Mouse (Mus musculus): Measurements from ENCODE around the gene Npy5r.

Gene Npy5r

DNA sequence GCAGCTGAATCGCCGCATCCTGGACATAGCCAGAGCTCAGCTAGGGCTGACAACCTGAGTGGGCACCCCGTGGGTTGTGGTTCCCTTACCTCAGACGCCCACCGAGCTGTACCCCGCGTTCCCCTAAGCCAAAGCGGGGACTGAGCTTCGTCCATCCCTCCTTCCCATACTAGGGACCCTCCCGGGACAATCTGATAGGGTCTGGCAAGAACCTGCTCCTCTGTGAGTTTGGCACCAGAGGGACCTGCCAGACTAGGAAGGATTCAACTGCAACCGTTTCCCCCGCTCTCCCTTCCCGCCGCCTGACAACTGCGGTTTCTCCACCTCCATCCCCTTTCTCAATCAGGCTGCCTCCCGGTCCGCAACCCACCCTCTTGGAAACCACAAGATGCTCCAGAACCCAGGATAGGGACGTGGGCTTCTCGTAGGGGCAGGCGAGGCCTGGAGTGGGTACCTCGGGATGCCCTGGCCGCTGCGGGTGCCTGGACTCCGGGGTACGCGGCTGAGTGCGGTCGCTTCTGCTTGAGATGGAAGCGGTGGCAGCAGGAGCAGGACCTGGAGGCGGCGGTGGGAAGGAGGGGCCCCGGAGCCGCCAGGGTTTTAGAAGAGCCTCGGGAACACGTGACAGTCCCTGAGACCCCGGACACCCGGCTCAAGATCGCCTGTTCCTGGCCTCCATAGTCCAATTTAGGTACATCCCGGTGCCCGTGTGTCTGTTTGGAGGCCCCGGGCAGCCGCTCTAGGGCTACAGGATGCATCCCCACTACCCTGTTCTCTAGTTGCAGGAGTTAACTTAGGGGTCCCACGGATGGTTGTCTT, at the start of gene Npy5r:
Gene Npy5r, minus strand, starts transcription at position 618 of the 819 bp plus-strand sequence.
- peak; percentile 46 to 52 for DNase-seq

DNA sequence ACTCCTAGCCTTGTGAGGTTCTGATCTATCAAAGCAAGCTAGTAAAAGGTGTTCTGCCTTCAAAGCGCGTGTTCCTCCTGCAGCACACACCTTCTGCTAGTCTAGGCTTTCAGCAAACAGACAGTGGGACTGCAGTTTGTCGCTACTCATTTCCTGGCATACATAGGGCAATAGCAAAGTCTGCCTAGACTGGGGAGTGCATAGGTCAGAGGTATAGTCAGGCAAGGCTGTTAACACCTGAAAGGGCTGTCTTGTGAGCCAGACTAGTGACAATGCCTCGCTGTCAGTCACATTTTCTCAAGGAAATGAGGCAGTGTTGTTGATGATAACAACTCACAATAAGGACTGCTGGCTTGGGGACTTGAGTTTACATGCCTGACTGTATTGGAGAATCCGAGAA, 44.0 kb upstream of the Npy5r start:
- no peak for DNase-seq

DNA sequence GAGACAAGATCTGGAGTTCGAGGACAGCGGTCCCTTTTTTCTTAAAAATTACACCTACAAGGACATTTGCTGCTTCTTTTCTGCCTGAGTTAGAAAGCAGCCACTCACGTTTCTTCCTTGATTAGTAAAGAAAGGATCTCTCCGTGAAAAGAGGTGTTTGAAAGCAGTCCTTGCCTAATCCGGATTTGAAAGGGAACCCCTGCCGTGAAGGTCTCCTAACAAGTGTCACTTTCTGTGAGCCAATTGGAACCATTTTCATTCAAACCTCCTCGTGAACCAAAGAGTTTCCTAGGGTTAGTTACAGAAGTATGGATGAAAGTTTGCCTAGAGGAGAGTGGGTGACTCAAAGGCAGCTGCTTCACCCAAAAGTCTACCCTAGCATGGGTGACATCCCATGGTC, 41.5 kb upstream of the Npy5r start:
- DNase-seq = no peak

DNA sequence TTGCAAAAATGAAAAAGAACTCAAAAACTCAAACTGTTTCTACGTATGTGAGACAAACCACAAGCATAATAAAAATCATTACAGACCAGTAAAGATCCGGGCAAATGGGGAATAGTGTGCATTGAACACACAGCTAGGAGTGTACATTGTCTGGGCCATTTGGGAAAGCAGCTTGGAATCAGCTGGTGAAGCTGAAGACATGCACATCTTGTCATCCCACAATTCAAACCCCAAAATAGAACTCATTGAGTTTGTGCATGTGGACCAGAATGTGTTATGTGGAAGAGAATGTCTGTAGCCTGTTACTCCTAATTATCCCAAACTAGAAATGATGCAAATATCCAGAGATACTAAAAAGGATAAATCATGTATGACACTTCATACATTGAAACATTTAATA, 34.9 kb upstream of the Npy5r start:
- DNase-seq = no peak

DNA sequence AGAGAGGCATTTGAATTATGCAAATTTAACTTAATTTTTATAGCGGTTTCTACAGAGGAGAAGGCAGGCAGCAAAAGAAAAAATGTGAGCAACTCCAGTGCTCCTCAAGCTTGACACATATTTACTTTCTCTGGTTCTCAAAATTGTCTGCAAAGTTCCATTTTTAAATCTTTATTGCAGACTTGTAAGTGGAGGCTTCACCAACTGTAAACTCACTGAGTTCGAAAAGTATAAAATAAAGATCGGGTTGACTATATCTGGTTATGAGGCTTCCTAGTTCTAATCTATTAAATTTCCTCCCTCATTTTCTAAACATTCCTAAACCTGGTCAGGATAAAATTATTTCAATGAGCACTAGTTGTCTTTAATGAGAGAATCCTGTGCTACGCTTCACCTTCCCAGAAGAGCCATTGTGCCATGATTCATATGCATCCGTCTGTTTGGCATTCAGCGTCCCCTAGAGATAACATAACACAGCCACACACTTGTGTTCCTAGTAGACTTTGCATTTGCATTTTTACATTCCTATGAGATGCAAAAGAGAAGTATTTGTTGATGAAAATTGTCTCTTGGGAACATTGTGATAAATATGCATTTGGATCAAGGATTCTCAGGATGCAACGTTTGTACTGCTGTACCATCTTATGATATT, 26.5 kb upstream of the Npy5r start:
- no peak for DNase-seq

DNA sequence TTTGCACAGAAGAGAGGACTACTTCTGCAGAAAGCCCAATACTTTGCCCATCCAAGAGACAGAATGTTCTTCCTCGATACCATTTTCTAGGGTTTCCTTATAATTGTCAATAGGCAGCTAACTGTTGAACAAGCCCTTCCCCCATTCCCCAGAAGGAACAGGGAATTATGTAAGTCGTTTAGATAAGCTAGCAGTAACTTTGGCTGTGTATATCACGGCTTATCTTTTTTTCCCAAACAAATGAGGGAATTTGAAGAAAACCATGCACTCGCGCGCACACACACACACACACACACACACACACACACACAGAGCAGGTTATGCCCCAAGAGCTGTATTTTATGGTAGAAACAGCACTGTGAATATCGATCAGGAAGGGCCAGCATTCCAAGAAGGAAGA, 10.9 kb upstream of the Npy5r start:
- DNase-seq = no peak

DNA sequence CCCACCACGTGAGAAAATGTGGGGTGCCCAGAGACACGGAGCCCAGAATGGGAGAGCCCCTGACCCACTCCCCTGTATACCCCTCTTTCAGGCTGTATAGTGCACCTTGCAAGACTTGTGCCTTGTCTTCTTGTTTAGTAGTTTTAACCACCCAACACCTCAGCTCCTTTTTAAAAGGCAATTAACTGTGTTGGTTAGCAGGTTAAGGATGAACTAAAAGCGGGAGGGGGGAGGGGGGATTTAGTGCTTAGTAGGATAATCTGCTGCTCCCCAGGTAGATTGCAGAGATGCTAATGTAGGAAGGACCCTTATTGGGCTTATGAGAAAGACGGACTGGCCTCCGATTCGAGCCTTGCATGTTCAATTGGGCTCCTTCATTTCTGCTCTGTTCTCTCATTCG, 10.1 kb upstream of the Npy5r start:
- no peak for DNase-seq

DNA sequence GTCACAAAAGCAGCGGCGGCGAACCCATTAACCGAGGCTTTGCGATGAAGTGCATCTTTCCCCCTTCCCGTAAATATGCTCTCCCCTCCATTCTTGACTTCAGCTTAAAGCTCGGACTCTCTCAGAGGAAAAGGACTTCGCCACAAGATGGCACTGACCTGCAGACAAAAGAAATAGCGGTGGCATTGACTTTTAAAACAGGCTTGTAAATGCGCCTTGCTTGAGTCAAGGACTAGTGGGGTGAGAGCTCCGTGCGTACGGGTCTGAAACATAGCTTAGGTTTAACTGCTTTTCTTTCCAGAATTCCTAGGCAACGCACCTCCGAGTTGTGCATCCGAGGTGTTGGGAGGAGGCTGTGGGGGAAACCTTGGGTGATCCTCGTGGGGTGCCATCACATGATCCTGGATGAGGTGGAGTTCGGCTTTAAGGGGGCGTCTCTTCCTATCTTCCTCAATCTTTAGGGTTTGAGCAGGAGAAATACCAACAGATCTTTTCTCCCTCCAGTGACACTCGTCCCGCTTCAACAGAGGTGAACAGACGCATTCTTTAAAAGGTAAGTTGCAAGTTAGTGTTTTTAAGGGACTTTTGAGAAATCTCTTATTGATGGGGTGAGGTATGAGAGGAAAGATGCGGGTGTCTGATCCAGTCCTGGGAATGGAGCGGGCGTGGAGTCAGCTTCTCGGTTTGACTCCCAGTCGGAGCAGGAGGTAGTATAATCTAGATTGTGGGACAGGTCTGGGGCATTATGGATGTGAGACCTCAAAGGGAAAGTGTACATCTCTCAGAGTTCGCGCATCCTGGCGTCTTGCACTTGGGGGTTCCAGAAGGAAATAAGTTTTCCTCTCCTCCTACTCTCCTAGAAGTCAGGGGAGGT, 9.3 kb upstream of the Npy5r start, which contains the start of gene Npy1r:
Gene Npy1r, plus strand, starts transcription at position 223 of the 874 bp plus-strand sequence.
- DNase-seq = peak; percentile 66 to 70

DNA sequence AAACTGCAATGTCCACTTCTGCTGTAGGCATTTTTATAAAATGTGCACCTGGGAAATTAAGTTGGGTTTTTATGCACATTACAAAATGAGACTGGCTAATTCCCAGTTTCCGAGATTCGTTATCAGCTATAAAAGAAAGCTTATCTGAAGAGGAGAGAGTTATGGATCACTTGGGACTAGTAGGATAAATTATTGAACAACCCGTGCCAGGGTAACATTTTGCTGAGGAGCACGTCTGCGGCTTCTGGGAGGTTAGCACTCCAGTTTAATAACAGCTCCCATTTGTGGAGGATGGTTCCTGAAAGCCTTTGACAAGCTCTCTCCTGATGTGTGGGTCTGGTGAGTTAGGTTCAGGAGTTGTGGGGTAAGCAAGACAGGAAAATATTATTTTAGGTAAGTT, 2.5 kb upstream of the Npy5r start:
- no peak for DNase-seq

DNA sequence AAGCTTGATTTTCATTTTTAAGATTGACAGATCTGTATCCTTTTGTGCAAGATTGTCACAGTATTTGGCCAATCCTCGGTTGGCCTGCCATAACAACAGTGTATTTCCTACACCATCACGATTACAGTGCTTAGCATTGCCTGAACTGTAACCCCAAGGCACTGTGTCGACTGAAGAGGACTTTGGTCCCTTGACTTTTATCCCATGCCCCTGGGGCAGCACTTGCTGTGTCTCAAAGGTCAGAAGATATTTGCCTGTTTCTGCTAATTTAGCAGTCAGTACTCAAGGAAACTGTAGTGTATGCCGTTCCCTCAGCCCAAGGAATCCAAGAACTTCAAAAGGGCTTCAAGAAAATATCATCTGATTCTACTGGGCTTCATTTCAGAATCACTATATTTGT, 871 bp upstream of the Npy5r start:
- DNase-seq = no peak

DNA sequence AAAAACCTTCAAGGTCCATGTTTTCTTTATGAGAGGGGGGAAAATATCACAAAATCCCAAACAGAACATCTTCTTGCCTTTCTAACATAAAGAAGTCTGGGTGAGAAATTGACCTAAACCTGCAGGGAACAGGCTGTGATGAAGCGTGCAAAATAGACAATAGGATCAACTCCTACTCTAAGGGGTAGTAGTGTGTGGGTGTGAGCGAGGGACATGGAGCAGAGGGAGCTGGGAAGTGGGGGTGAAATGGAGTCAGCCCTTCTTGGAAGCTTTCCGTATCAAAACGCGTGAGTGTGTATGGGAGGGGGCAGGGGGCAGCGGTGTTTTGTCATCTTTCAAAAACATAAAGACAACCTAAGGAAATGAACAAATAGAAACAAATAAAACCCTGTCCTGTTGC, 467 bp upstream of the Npy5r start:
- no peak for DNase-seq

DNA sequence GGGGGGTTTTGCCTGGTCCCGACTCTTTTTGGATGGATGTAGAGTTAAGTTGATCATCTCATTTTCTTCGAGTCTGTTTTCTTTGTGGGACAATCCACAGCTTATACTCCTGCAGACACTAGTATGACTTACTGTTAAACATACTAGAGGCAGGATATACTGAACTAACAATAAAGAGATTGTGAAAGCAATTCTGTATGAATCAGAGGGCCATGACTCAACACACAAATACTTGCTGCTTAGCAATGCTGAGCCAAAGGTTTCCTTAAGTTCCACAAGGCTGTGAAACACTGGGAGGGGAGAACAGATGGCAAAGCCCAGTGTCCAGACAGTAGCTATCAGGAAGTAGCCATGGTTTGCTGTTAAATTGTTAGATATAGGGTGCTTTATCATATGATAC, 6.7 kb downstream of the Npy5r start:
- no peak for DNase-seq

DNA sequence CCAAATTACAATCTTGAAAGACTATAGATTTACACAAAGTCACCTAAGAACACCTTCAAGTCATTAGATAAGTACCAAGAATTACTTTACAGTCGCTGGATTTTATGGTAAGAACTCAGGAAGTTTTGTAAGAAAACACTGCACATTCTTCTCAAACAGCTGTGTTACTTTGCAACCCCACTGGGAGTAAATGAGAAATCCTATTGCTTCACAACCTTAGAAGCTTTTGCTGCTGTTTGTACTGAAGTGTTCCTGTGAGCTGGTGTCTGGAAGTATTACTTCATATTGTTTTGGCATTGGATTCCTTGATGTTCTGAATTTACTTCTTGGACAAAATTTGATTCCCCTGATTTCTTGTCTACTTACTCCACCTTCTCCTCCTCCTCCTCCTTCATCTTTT, 57.2 kb downstream of the Npy5r start:
- DNase-seq = no peak

Measured in cerebellum, postnatal 14 days (tissue).